Mouse (Mus musculus) thymus, postnatal 36 days (tissue): Measurements from ENCODE around the gene Creg2.
"Not testable (repeated sequence)": the region's sequence is repeated elsewhere in the genome, so short reads cannot be mapped to it uniquely, and the experiment has no call there.

Source experiments
- DNase-seq, 2 experiments: peaks; one replicate each; pipeline ENCODE4 v3.0.0; 2022; ENCODE audit warnings: mixed read lengths in 2 of 2

The Creg2 gene

GRCm38 (mm10) chr1:39650435-39651240, 636 bp downstream of the Creg2 start:
- peak; percentile 13 to 16 for DNase-seq

GRCm38 (mm10) chr1:39649691-39650434, 1.4 kb downstream of the Creg2 start:
- DNase-seq: no peak

GRCm38 (mm10) chr1:39648584-39648983, 2.7 kb downstream of the Creg2 start:
- DNase-seq: no peak

- no peak for DNase-seq
Observed at GRCm38 (mm10) chr1:39645905-39646759, 5.1 kb downstream of the Creg2 start.

GRCm38 (mm10) chr1:39644333-39644732, 6.9 kb downstream of the Creg2 start:
- no peak for DNase-seq

- no peak for DNase-seq
Observed at GRCm38 (mm10) chr1:39641667-39642066, 9.6 kb downstream of the Creg2 start.

- no peak for DNase-seq
Observed at GRCm38 (mm10) chr1:39637139-39637538, 14.1 kb downstream of the Creg2 start.

- DNase-seq: no peak
Observed at GRCm38 (mm10) chr1:39636660-39637059, 14.6 kb downstream of the Creg2 start.

GRCm38 (mm10) chr1:39636196-39636595, 15.1 kb downstream of the Creg2 start:
- no peak for DNase-seq

- no peak for DNase-seq
Observed at GRCm38 (mm10) chr1:39628606-39629005, 22.7 kb downstream of the Creg2 start.

GRCm38 (mm10) chr1:39625491-39625890, 25.8 kb downstream of the Creg2 start:
- no peak for DNase-seq

GRCm38 (mm10) chr1:39623729-39624128, 27.5 kb downstream of the Creg2 start:
- no peak for DNase-seq

- no peak for DNase-seq
Observed at GRCm38 (mm10) chr1:39623106-39623505, 28.2 kb downstream of the Creg2 start.

- no peak for DNase-seq
Observed at GRCm38 (mm10) chr1:39618524-39618923, 32.8 kb downstream of the Creg2 start.

GRCm38 (mm10) chr1:39615526-39615925, 35.7 kb downstream of the Creg2 start:
- DNase-seq: no peak

GRCm38 (mm10) chr1:39614462-39615279, 36.6 kb downstream of the Creg2 start:
- peak; percentile 8 to 28 for DNase-seq

GRCm38 (mm10) chr1:39613061-39613460, 38.2 kb downstream of the Creg2 start:
- no peak for DNase-seq

- DNase-seq: no peak
Observed at GRCm38 (mm10) chr1:39612491-39612890, 38.8 kb downstream of the Creg2 start.

GRCm38 (mm10) chr1:39608534-39608933, 42.7 kb downstream of the Creg2 start:
- no peak for DNase-seq

GRCm38 (mm10) chr1:39602477-39602876, 48.8 kb downstream of the Creg2 start:
- no peak for DNase-seq

- DNase-seq: no peak
Observed at GRCm38 (mm10) chr1:39598726-39599125, 52.5 kb downstream of the Creg2 start.

- not testable (repeated sequence) for DNase-seq
Observed at GRCm38 (mm10) chr1:39597135-39597534, 54.1 kb downstream of the Creg2 start.
